Mouse (Mus musculus): ENCODE measurements at regions not wholly inside any gene's neighbourhood (a gene's known extent, or its start where the extent isn't known, plus 50 kb on each side); places are given as distances from the start of the nearest gene placed in this dataset.

GRCm38 (mm10) chr13:92921936-92922335, 77.4 kb downstream of the Mtx3 start:
- TF ChIP-seq POLR2A (IDR thresholded peaks at IDR 0.05; ENCODE audit: borderline replicate concordance, control insufficient read depth, low read depth, low read length) (no peak), CTCF (IDR thresholded peaks at IDR 0.05; ENCODE audit: control insufficient read depth, insufficient read depth, low read length) (no peak)

All from bone marrow, adult 2 months (tissue).